Mouse (Mus musculus) neural tube, embryonic 11.5 days (tissue): ENCODE data around the gene Grb10. TPM values are rescaled to one million over a fixed set of nuclear protein-coding genes. Genes with fewer than 3 reads are reported as not detected.

ENCODE experiments used
- ATAC-seq: fragments of 200-750 bp; cut with Nextera tagmentation; 2 replicates; pipeline ENCODE4 v1.8.0; 2017; ENCODE audit warnings: moderate number of reproducible peaks, mild to moderate bottlenecking, moderate TSS enrichment, moderate library complexity; ENCODE audit not compliant: insufficient read depth, low FRiP score, low TSS enrichment
- DNase-seq: peaks from one replicate; pipeline ENCODE4 v3.0.0-alpha.2; 2015; ENCODE audit warnings: low spot score
- H3K27ac ChIP-seq: fragments of 300-500 bp; sonication (generic); 2 replicates; pipeline ENCODE4 v1.5.1; 2014; ENCODE audit warnings: low read depth, mild to moderate bottlenecking, low read length
- H3K27me3 ChIP-seq: fragments of 300-500 bp; sonication (generic); 2 replicates; pipeline ENCODE4 v1.6.1; 2014; ENCODE audit warnings: mild to moderate bottlenecking, low read length, mixed read lengths; ENCODE audit not compliant: control insufficient read depth, insufficient read depth
- H3K36me3 ChIP-seq: fragments of 300-500 bp; sonication (generic); 2 replicates; pipeline ENCODE4 v1.6.1; 2014; ENCODE audit warnings: mild to moderate bottlenecking, low read length, moderate library complexity, mixed read lengths; ENCODE audit not compliant: control insufficient read depth, insufficient read depth
- H3K4me1 ChIP-seq: fragments of 300-500 bp; sonication (generic); 2 replicates; pipeline ENCODE4 v1.6.1; 2014; ENCODE audit warnings: low read length, mixed read lengths; ENCODE audit not compliant: control insufficient read depth, insufficient read depth
- H3K4me2 ChIP-seq: fragments of 300-500 bp; sonication (generic); 2 replicates; pipeline ENCODE4 v1.6.1; 2014; ENCODE audit warnings: low read depth, mild to moderate bottlenecking, moderate library complexity
- H3K4me3 ChIP-seq: fragments of 300-500 bp; sonication (generic); 2 replicates; pipeline ENCODE4 v1.5.1; 2014; ENCODE audit warnings: low read depth, low read length
- H3K9ac ChIP-seq: fragments of 300-500 bp; sonication (generic); 2 replicates; pipeline ENCODE4 v1.6.1; 2014; ENCODE audit warnings: mild to moderate bottlenecking, low read length
- H3K9me3 ChIP-seq: fragments of 300-500 bp; sonication (generic); 2 replicates; pipeline ENCODE4 v1.6.1; 2016; ENCODE audit warnings: low read length; ENCODE audit not compliant: control insufficient read depth
- WGBS: fragments of 180-500 bp; shearing (Covaris S2); extraction: QIAGEN DNeasy Blood & Tissue Kit; methylation state at CpG from one replicate; pipeline ENCODE4 v1.1.7; 2014; 5-methylcytosine and 5-hydroxymethylcytosine counted together
- polyA plus RNA-seq: library from polyadenylated mRNA; unstranded; fragments of >200 nt; fragmentation: Nextera tagmentation; extraction: Ambion mirVana; gene quantifications from 2 replicates; pipeline ENCODE4 v1.2.1, GENCODE M21; 2014

The Grb10 gene
- polyA plus RNA-seq, 1 experiment from 2014 or later: 181 TPM

GRCm38 (mm10) chr11:12023051-12023450 is 15.4 kb downstream of the Grb10 start:
- Histone ChIP-seq H3K27me3 (peaks cover 60% of the 10 kb centered on the region), H3K4me2 (no peak overlapping the region), H3K4me3 (no peak overlapping the region), H3K9me3 (peaks cover 20% of the 10 kb centered on the region), H3K9ac (no peak overlapping the region), H3K27ac (no peak overlapping the region), H3K36me3 (peaks cover 17% of the 10 kb centered on the region), H3K4me1 (no peaks in the 10 kb centered on the region)
- ATAC-seq: no peak
- WGBS: 46% methylated on average over 3 of the region's 3 CpGs
- no peak for DNase-seq

GRCm38 (mm10) chr11:12019651-12020050 is 18.8 kb downstream of the Grb10 start:
- Histone ChIP-seq H3K36me3 (0 out of 2 replicates have a peak, but pooled peaks cover 4% of the 10 kb centered on the region), H3K4me1 (no peaks in the 10 kb centered on the region), H3K9ac (no peak overlapping the region), H3K4me2 (no peak overlapping the region), H3K27me3 (peaks cover 34% of the 10 kb centered on the region), H3K4me3 (no peak overlapping the region), H3K9me3 (0 out of 2 replicates have a peak, but pooled peaks cover under 1% of the 10 kb centered on the region), H3K27ac (no peak overlapping the region)
- DNase-seq: no peak
- WGBS: 76% methylated on average over 1 of the region's 1 CpGs
- ATAC-seq: no peak

- H3K4me2 ChIP-seq: no peak overlapping the region
- 93% methylated on average over 4 of the region's 4 CpGs for WGBS
- H3K27ac ChIP-seq: no peak overlapping the region
- no peak overlapping the region for H3K9ac ChIP-seq
- 0 out of 2 replicates have a peak, but pooled peaks cover 4% of the 10 kb centered on the region for H3K36me3 ChIP-seq
- H3K27me3 ChIP-seq: peaks cover 24% of the 10 kb centered on the region
- no peaks in the 10 kb centered on the region for H3K9me3 ChIP-seq
- no peak overlapping the region for H3K4me3 ChIP-seq
- no peak for DNase-seq
- no peaks in the 10 kb centered on the region for H3K4me1 ChIP-seq
- ATAC-seq: no peak
Measured at GRCm38 (mm10) chr11:12018604-12019003, 19.9 kb downstream of the Grb10 start.

- DNase-seq (no peak), ATAC-seq (no peak)
- H3K27me3 ChIP-seq: no peaks in the 10 kb centered on the region
- no peak overlapping the region for H3K4me3 ChIP-seq
- H3K36me3 ChIP-seq: no peaks in the 10 kb centered on the region
- H3K9me3 ChIP-seq: no peaks in the 10 kb centered on the region
- H3K9ac ChIP-seq: no peak overlapping the region
- no peaks in the 10 kb centered on the region for H3K4me1 ChIP-seq
- H3K27ac ChIP-seq: no peak overlapping the region
- WGBS: 92% methylated on average over 3 of the region's 3 CpGs
- no peak overlapping the region for H3K4me2 ChIP-seq
Measured at GRCm38 (mm10) chr11:12010084-12010483, 28.4 kb downstream of the Grb10 start.

GRCm38 (mm10) chr11:12000293-12000910 is 38.1 kb downstream of the Grb10 start:
- Histone ChIP-seq H3K4me1 (no peaks in the 10 kb centered on the region), H3K4me2 (no peak overlapping the region), H3K9me3 (no peaks in the 10 kb centered on the region), H3K9ac (no peak overlapping the region), H3K4me3 (no peak overlapping the region), H3K27ac (no peak overlapping the region), H3K27me3 (no peaks in the 10 kb centered on the region), H3K36me3 (no peaks in the 10 kb centered on the region)
- DNase-seq: no peak
- 77% methylated on average over 4 of the region's 4 CpGs for WGBS
- ATAC-seq: no peak

GRCm38 (mm10) chr11:11998881-11999280 is 39.6 kb downstream of the Grb10 start:
- H3K9ac ChIP-seq: no peak overlapping the region
- DNase-seq (no peak), ATAC-seq (no peak)
- H3K4me1 ChIP-seq: no peaks in the 10 kb centered on the region
- no peak overlapping the region for H3K4me2 ChIP-seq
- H3K27ac ChIP-seq: no peak overlapping the region
- WGBS: 89% methylated on average over 3 of the region's 3 CpGs
- no peaks in the 10 kb centered on the region for H3K36me3 ChIP-seq
- H3K4me3 ChIP-seq: no peak overlapping the region
- no peaks in the 10 kb centered on the region for H3K27me3 ChIP-seq
- H3K9me3 ChIP-seq: no peaks in the 10 kb centered on the region

- Histone ChIP-seq H3K27ac (no peak overlapping the region), H3K27me3 (no peaks in the 10 kb centered on the region), H3K9me3 (no peaks in the 10 kb centered on the region), H3K36me3 (no peaks in the 10 kb centered on the region), H3K4me2 (no peak overlapping the region), H3K4me1 (no peaks in the 10 kb centered on the region), H3K9ac (no peak overlapping the region), H3K4me3 (no peak overlapping the region)
- WGBS: 85% methylated on average over 1 of the region's 1 CpGs
- DNase-seq: no peak
- no peak for ATAC-seq
Measured at GRCm38 (mm10) chr11:11997045-11997444, 41.4 kb downstream of the Grb10 start.

GRCm38 (mm10) chr11:11995371-11995770 is 43.1 kb downstream of the Grb10 start:
- H3K9me3 ChIP-seq: no peaks in the 10 kb centered on the region
- no peak overlapping the region for H3K9ac ChIP-seq
- no peaks in the 10 kb centered on the region for H3K36me3 ChIP-seq
- H3K27me3 ChIP-seq: no peaks in the 10 kb centered on the region
- DNase-seq (no peak), ATAC-seq (no peak)
- no peak overlapping the region for H3K27ac ChIP-seq
- H3K4me1 ChIP-seq: no peaks in the 10 kb centered on the region
- no peak overlapping the region for H3K4me2 ChIP-seq
- no peak overlapping the region for H3K4me3 ChIP-seq
- WGBS: 89% methylated on average over 1 of the region's 1 CpGs

GRCm38 (mm10) chr11:11993807-11994206 is 44.7 kb downstream of the Grb10 start:
- 87% methylated on average over 5 of the region's 5 CpGs for WGBS
- H3K27ac ChIP-seq: no peak overlapping the region
- H3K9me3 ChIP-seq: no peaks in the 10 kb centered on the region
- ATAC-seq (no peak), DNase-seq (no peak)
- H3K27me3 ChIP-seq: no peaks in the 10 kb centered on the region
- no peaks in the 10 kb centered on the region for H3K4me1 ChIP-seq
- H3K9ac ChIP-seq: no peak overlapping the region
- H3K36me3 ChIP-seq: no peaks in the 10 kb centered on the region
- no peak overlapping the region for H3K4me2 ChIP-seq
- H3K4me3 ChIP-seq: no peak overlapping the region
